Mouse (Mus musculus) stomach, postnatal 0 days (tissue): ENCODE data around the gene Phrf1.

Experiments used
- CTCF ChIP-seq: IDR thresholded peaks from 2 replicates; pipeline ENCODE4 v1.5.1; 2016; ENCODE audit warnings: antibody characterized with exemption, low read depth, mild to moderate bottlenecking, moderate library complexity
- EP300 ChIP-seq: optimal IDR thresholded peaks from 2 replicates; pipeline ENCODE3; 2016; ENCODE audit warnings: antibody characterized with exemption

DNA sequence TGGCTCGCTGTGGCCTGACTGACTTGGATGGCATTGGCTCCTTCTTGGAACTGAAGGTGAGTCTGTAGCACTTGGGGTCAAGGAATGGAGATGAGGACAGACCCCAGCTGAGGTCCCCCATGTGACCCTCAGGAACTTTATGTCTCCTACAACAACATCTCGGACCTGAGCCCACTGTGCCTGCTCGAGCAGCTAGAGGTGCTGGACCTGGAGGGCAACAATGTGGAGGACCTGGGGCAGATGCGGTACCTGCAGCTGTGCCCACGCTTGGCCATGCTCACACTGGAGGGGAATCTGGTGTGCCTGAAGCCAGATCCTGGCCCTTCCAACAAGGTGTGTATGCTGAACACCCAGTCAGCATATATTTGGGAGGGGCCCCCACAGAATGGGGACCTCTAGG lies 23.1 kb upstream of the Phrf1 start:
- TF ChIP-seq EP300: no peak
- no peak for TF ChIP-seq CTCF
